Mouse (Mus musculus) hindbrain, postnatal 0 days (tissue): Measurements from ENCODE around the gene Shf. TPM values are rescaled to one million over a fixed set of nuclear protein-coding genes. Genes with fewer than 3 reads are reported as not detected.

Source experiments
- ATAC-seq: fragments of 200-750 bp; cut with Nextera tagmentation; 2 replicates; pipeline ENCODE4 v1.8.0; 2017; ENCODE audit warnings: mild to moderate bottlenecking, moderate TSS enrichment, moderate library complexity
- DNase-seq: peaks from one replicate; pipeline ENCODE4 v3.0.0-alpha.2; 2015; ENCODE audit warnings: low spot score
- H3K27ac ChIP-seq: fragments of 300-500 bp; sonication (generic); 2 replicates; pipeline ENCODE4 v1.5.1; 2014; ENCODE audit warnings: mild to moderate bottlenecking
- H3K27me3 ChIP-seq: fragments of 300-500 bp; sonication (generic); 2 replicates; pipeline ENCODE4 v1.6.1; 2014; ENCODE audit warnings: low read length, mixed read lengths; ENCODE audit not compliant: insufficient read depth
- H3K36me3 ChIP-seq: fragments of 300-500 bp; sonication (generic); 2 replicates; pipeline ENCODE4 v1.6.1; 2014; ENCODE audit warnings: low read length, mixed read lengths; ENCODE audit not compliant: insufficient read depth
- H3K4me1 ChIP-seq: fragments of 300-500 bp; sonication (generic); 2 replicates; pipeline ENCODE4 v1.6.1; 2014; ENCODE audit warnings: antibody characterized with exemption, low read length, mixed read lengths; ENCODE audit not compliant: insufficient read depth
- H3K4me2 ChIP-seq: fragments of 300-500 bp; sonication (generic); 2 replicates; pipeline ENCODE4 v1.6.1; 2014; ENCODE audit warnings: low read depth, mild to moderate bottlenecking, low read length, moderate library complexity, mixed read lengths
- H3K4me3 ChIP-seq: fragments of 300-500 bp; sonication (generic); 2 replicates; pipeline ENCODE4 v1.5.1; 2014; ENCODE audit warnings: low read length
- H3K9ac ChIP-seq: fragments of 300-500 bp; sonication (generic); replicated peaks from 2 replicates; pipeline ENCODE4 v1.6.1; 2014; ENCODE audit warnings: mild to moderate bottlenecking, low read length, moderate library complexity, mixed read lengths
- H3K9me3 ChIP-seq: fragments of 300-500 bp; sonication (generic); 2 replicates; pipeline ENCODE4 v1.6.1; 2016; ENCODE audit warnings: low read length, mixed read lengths
- CTCF ChIP-seq: IDR thresholded peaks from 2 replicates; pipeline ENCODE4 v1.5.1; 2016; ENCODE audit warnings: antibody characterized with exemption, control low read depth, low read depth
- WGBS: fragments of 180-500 bp; shearing (Covaris S2); extraction: QIAGEN DNeasy Blood & Tissue Kit; methylation state at CpG from one replicate; pipeline ENCODE4 v1.1.7; 2014; 5-methylcytosine and 5-hydroxymethylcytosine counted together
- polyA plus RNA-seq: library from polyadenylated mRNA; unstranded; fragments of >200 nt; fragmentation: Nextera tagmentation; extraction: Ambion mirVana; gene quantifications from 2 replicates; pipeline ENCODE4 v1.2.1, GENCODE M21; 2015
- total RNA-seq: library from RNA; depleted of rRNA; stranded (reverse); fragments of >200 nt; gene quantifications from 2 replicates; pipeline ENCODE4 v1.2.3, GENCODE M21; 2014

Shf gene
- total and polyA plus RNA-seq, 2 experiments from 2014 or later, result 12.2 to 134 TPM

GRCm38 (mm10) chr2:122381329-122382103 lies 12.6 kb upstream of the Shf start:
- ATAC-seq (no peak), DNase-seq (no peak)
- H3K4me2 ChIP-seq, result no peak overlapping the region
- H3K27me3 ChIP-seq, result no peaks in the 10 kb centered on the region
- no peak overlapping the region for H3K27ac ChIP-seq
- H3K9me3 ChIP-seq, result no peaks in the 10 kb centered on the region
- TF ChIP-seq CTCF, result no peak
- H3K4me3 ChIP-seq, result no peak overlapping the region
- WGBS, result 76% methylated on average over 16 of the region's 16 CpGs
- peaks cover 5% of the 10 kb centered on the region; the same call in 1 of the 2 replicates for H3K4me1 ChIP-seq
- no peak overlapping the region for H3K9ac ChIP-seq
- H3K36me3 ChIP-seq, result no peaks in the 10 kb centered on the region

GRCm38 (mm10) chr2:122380768-122381311 lies 11.9 kb upstream of the Shf start:
- ATAC-seq, result no peak
- peak overlapping the region; percentile 48 for H3K4me2 ChIP-seq
- H3K27ac ChIP-seq, result no peak overlapping the region
- peak; percentile 88 for DNase-seq
- no peaks in the 10 kb centered on the region for H3K9me3 ChIP-seq
- peak; percentile 82 for TF ChIP-seq CTCF
- no peak overlapping the region for H3K9ac ChIP-seq
- peaks cover 8% of the 10 kb centered on the region for H3K4me1 ChIP-seq
- 10% methylated on average over 11 of the region's 11 CpGs for WGBS
- H3K4me3 ChIP-seq, result peak overlapping the region; percentile 21
- H3K36me3 ChIP-seq, result no peaks in the 10 kb centered on the region
- no peaks in the 10 kb centered on the region for H3K27me3 ChIP-seq

- Histone ChIP-seq H3K4me1 (peaks cover 8% of the 10 kb centered on the region), H3K36me3 (no peaks in the 10 kb centered on the region), H3K27ac (peak overlapping the region; percentile 93; the same call in 1 of the 2 replicates), H3K9me3 (no peaks in the 10 kb centered on the region), H3K4me3 (no peak overlapping the region), H3K27me3 (no peaks in the 10 kb centered on the region), H3K4me2 (no peak overlapping the region), H3K9ac (no peak overlapping the region)
- no peak for DNase-seq
- ATAC-seq, result no peak
- WGBS, result 45% methylated on average over 2 of the region's 2 CpGs
- TF ChIP-seq CTCF, result no peak
These were observed 10.3 kb upstream of the Shf start for GRCm38 (mm10) chr2:122379292-122379650.

GRCm38 (mm10) chr2:122378421-122379291 lies 9.7 kb upstream of the Shf start:
- peak; percentile 83 for DNase-seq
- no peaks in the 10 kb centered on the region for H3K9me3 ChIP-seq
- peak overlapping the region; percentile 73; the same call in 1 of the 2 replicates for H3K9ac ChIP-seq

GRCm38 (mm10) chr2:122377751-122378246 lies 8.8 kb upstream of the Shf start:
- H3K36me3 ChIP-seq, result no peaks in the 10 kb centered on the region
- ATAC-seq (peak; percentile 82), DNase-seq (peak; percentile 80)
- no peaks in the 10 kb centered on the region for H3K27me3 ChIP-seq
- H3K4me1 ChIP-seq, result peaks cover 8% of the 10 kb centered on the region
- WGBS, result 0% methylated on average over 26 of the region's 26 CpGs
- H3K4me2 ChIP-seq, result peak overlapping the region; percentile 57
- H3K9me3 ChIP-seq, result no peaks in the 10 kb centered on the region
- H3K27ac ChIP-seq, result peak overlapping the region; percentile 93
- H3K4me3 ChIP-seq, result peak overlapping the region; percentile 59
- peak overlapping the region; percentile 73 for H3K9ac ChIP-seq
- TF ChIP-seq CTCF, result no peak

More at GRCm38 (mm10) chr2:122378421-122379291, 9.7 kb upstream of the Shf start:
- Histone ChIP-seq H3K27me3 (no peaks in the 10 kb centered on the region), H3K27ac (peak overlapping the region; percentile 93), H3K4me3 (peak overlapping the region; percentile 59), H3K4me2 (peak overlapping the region; percentile 57), H3K4me1 (peaks cover 8% of the 10 kb centered on the region), H3K36me3 (no peaks in the 10 kb centered on the region)
- TF ChIP-seq CTCF, result peak; percentile 73
- no peak for ATAC-seq
- 20% methylated on average over 8 of the region's 8 CpGs for WGBS

- peak overlapping the region; percentile 59 for H3K4me3 ChIP-seq
- under 1% methylated on average over 28 of the region's 28 CpGs for WGBS
- peaks cover 8% of the 10 kb centered on the region for H3K4me1 ChIP-seq
- ATAC-seq, result peak; percentile 90
- no peaks in the 10 kb centered on the region for H3K36me3 ChIP-seq
- TF ChIP-seq CTCF, result no peak
- no peaks in the 10 kb centered on the region for H3K27me3 ChIP-seq
- no peaks in the 10 kb centered on the region for H3K9me3 ChIP-seq
- peak overlapping the region; percentile 73 for H3K9ac ChIP-seq
- peak overlapping the region; percentile 57 for H3K4me2 ChIP-seq
- H3K27ac ChIP-seq, result peak overlapping the region; percentile 93
- DNase-seq, result peak; percentile 97
These were observed 8.3 kb upstream of the Shf start for GRCm38 (mm10) chr2:122377215-122377674.
